Mouse (Mus musculus) monocyte, adult 2 months (primary cell): ENCODE measurements at regions not wholly inside any gene's neighbourhood (a gene's known extent, or its start where the extent isn't known, plus 50 kb on each side); places are given as distances from the start of the nearest gene placed in this dataset.

Experiments
- DNase-seq, 2 experiments: peaks; one replicate each; pipeline ENCODE4 v3.0.0; 2022; ENCODE audit warnings: low spot score in 2 of 2, low read depth in 1 of 2

- no peak for DNase-seq
These were observed 161.4 kb downstream of the Btg1 start for GRCm38 (mm10) chr10:96778220-96778619.

- DNase-seq: no peak
These were observed 167.2 kb downstream of the Btg1 start for GRCm38 (mm10) chr10:96783966-96784365.

GRCm38 (mm10) chr10:96786903-96787571 lies 170.2 kb downstream of the Btg1 start:
- no peak for DNase-seq

DNA sequence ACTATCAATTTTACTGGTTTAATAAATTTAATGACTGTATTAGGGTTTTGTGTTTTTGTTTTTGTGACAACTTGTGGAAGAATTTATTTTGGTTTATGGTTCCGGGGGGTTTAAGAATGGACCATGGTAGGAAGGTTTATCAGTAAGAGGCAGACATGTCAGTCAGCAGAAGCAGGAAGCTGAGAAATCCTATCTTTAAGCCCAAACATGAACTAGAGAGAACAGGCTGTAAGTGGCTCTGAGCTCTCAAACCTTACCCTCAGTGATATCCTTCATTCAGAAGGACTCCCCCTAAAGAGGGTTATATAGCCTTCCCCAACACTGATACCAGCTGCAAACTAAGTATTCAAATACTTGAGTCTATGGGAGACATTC lies 170.8 kb downstream of the Btg1 start:
- no peak for DNase-seq

GRCm38 (mm10) chr10:96788352-96789016 lies 171.7 kb downstream of the Btg1 start:
- no peak for DNase-seq

DNA sequence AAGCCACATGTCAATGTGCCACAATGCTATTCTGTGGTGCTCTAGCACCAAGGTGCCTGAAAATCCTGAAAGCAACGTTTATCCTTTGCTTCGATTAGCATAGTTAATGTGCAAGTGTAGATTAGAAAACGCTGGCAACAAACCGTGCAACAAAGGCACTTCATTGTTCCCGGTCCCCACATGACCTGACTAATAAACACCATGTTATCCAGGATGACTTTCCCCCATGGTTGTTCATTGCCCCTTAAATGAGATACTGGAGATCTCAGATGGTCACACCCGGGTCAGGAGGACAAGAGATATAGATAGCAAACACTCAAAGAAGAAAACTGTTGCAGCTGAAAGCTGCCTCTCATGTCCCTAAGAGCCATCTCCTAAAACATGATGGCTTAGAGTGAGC lies 180.3 kb downstream of the Btg1 start:
- no peak for DNase-seq

DNA sequence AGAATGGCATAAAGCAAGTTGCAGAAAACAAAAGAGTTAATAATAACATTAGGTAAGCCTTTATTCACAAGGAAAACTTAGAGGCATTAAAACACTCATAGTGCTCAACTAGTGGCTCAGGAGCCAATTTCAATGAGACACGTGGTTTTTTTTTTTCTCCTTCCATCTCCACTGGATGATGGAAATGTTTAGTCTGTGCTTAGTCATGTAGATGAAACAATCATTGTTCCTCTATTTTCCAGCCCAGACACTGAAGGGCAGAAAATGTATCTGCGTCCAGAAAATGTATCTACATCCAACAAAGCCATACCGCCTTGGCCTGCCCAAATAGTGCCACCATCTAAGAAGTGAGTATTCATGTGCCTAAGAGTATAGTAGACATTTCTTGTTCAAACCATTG lies 184.0 kb downstream of the Btg1 start:
- DNase-seq: no peak

GRCm38 (mm10) chr10:96804030-96804784 lies 187.4 kb downstream of the Btg1 start:
- DNase-seq: no peak

DNA sequence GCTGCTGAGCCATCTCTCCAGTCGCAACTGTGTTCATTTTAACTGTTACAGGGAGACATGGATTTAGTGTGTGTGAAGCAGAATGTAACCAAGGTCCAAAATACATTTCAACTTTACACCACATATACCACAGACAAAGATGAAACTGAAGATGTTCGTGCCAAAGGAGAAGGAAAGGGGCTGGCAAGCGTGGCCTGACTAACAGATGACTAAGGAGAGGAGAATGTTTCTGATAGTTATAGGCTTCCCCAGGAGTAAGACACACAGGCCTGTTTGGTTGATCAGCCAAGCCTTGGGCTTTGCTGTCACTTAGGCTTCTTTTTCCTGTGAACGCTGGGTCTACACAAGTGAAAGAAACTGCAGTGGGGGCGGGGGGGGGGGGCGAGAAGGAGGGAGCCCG lies 189.8 kb downstream of the Btg1 start:
- no peak for DNase-seq

- DNase-seq: no peak
These were observed 205.0 kb downstream of the Btg1 start for GRCm38 (mm10) chr10:96821852-96822251.

DNA sequence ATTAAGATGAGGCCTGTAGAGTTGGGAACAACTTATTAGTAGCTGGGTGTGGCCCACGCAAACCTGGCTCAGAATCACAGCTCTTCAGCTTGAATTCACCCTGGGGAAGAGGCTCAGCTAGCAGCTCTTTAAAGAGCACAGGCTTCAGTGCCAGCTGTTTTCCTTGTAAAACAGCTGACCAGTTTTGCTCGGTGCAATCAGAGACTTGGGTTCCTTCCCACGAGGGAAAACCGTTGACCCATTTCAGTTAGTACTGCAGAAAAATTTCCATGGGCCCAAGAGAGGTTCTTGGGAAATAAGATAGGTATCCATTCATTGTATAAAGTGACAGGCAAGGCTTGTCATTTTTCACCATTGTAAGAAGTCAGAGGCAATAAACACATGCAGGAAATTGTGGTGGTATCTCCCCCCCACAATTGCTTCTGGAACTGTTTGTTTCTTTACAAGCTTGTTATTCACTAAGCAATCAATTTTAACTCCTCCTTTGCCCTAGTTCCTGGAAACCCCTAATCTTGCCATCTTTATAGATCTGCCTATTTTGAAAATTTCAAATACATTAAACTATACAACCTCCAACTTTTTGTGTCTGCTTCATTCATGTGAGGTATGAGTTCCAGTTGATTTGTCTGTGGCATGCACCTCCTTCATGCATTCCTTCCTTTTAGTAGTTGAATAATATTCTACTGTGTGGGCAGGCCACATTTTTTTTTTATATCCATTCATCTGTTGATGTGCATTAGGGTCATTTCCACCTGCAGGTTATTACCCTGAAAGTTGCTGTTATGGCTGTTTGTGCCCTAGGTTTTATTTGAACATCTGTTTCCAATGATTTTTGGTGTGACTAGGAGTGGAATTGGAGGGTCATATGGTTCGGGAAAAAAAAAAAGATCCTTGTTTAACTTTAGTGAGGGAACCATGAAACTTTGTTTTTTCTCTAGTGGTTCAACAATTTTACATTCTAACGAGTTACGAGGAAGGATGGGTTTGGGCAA lies 205.8 kb downstream of the Btg1 start:
- DNase-seq: no peak

- no peak for DNase-seq
These were observed 209.5 kb downstream of the Btg1 start for GRCm38 (mm10) chr10:96826234-96826788.

DNA sequence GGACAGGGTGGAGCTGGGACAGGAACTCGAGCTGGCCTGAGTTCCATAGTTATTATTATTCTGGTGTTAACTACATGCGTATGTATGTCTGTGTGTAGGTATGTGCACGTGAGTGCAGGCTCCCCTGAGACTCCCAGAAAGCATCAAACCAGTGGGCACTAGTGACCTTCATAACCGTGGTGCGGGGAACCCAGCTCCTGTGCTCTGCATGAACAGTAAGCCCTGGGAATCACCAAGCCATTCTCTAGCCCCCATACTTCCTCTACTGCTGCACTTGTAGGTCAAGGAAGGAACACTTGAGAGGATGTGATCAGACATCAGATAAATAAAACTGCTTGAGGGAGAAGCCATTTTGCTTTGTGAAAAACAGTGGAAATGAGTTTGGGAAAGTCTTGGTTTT lies 211.2 kb downstream of the Btg1 start:
- DNase-seq: no peak

GRCm38 (mm10) chr10:96828581-96829246 lies 211.9 kb downstream of the Btg1 start:
- no peak for DNase-seq

- no peak for DNase-seq
These were observed 214.3 kb downstream of the Btg1 start for GRCm38 (mm10) chr10:96831071-96831470.

- no peak for DNase-seq
These were observed 220.4 kb downstream of the Btg1 start for GRCm38 (mm10) chr10:96837230-96837629.

DNA sequence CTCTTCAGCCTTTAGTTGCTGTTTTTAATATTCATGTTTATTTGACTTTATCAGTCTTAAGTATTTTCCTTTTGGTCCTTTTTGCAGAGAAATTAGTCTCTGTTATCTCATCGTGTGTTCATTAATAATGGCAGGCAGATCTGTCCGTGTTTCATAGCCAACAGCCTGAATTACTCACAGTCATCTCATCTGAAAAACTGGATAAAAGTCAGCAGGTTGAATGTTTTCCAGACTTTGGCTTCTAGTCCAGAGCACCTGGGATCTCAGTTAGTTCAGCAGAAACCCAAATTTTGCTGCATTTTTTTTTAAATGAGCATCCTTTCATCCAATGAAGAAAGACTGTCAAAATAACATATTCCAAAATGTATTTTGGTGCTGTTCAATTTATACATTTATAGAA lies 224.3 kb downstream of the Btg1 start:
- no peak for DNase-seq

- no peak for DNase-seq
These were observed 225.2 kb downstream of the Btg1 start for GRCm38 (mm10) chr10:96841956-96842355.

- no peak for DNase-seq
These were observed 229.1 kb downstream of the Btg1 start for GRCm38 (mm10) chr10:96845906-96846305.

- DNase-seq: no peak
These were observed 230.2 kb downstream of the Btg1 start for GRCm38 (mm10) chr10:96847028-96847427.
